Mouse (Mus musculus) thymus, postnatal 10 days (tissue): ENCODE measurements around the gene Nrxn3.

ENCODE experiments used
- DNase-seq, 2 experiments: peaks; one replicate each; pipeline ENCODE4 v3.0.0; 2021; ENCODE audit warnings: low spot score in 2 of 2

Gene Nrxn3

GRCm38 (mm10) chr12:88926306-88926705, 203.6 kb downstream of the Nrxn3 start:
- DNase-seq, result no peak

DNA sequence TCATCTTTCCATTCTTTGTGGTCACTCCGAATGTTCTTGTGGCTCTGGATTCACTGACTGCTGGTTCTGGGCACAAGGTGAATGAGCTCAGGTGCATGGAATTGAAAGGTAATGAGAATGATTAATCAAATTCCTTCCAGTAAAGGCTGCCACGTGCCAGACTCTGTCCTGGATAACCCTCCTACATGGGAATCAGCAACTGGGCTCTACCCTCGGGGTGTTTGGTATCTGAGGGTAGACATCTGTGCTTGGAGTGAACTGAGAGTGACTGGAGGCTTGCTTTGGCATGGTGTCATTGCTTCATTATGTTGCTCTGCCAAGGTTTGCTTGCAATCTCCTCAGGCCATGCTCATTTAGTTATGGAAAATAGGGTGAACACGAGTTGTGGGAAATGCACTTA, 209.0 kb downstream of the Nrxn3 start:
- DNase-seq, result no peak

DNA sequence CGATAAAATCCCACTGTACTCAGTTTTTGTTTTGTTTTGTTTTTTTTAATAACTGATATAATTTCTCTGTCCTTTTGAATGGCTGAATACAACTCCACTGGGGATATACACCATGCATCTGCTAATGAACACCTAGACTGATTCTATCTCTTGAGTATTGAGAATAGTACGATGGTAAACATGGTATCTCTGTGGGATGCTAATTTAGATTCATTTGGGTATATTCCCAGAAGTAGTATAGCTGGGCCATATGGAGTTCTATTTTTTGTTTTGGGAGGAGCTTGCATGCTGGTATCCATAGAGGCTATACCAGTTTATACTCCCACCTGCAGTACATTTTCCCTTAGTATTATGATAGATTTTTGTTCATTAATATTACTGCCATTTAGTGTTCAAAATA, 217.0 kb downstream of the Nrxn3 start:
- no peak for DNase-seq

DNA sequence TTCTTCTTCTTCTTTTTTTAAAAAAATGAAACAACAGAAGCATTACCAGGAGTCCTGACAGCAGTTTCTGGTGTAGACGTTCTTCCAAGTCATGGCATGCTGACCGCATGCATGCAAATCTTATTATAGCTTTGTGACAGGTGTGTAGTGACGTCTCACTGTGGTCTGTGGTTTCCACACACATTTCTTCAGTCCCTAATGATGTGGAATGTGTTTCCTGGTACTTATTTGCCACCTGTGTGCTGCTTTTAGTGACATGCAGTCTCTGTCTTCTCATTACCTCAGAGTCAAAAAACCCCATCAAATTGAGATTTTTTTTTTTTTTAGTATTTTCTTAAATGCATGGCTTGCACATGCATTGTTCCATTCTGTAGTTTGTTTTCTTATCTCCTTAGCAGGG, 222.3 kb downstream of the Nrxn3 start:
- no peak for DNase-seq

- DNase-seq, result no peak
Observed at GRCm38 (mm10) chr12:88949870-88950269, 227.2 kb downstream of the Nrxn3 start.

- DNase-seq, result no peak
Observed at GRCm38 (mm10) chr12:88952937-88953600, 230.4 kb downstream of the Nrxn3 start.

DNA sequence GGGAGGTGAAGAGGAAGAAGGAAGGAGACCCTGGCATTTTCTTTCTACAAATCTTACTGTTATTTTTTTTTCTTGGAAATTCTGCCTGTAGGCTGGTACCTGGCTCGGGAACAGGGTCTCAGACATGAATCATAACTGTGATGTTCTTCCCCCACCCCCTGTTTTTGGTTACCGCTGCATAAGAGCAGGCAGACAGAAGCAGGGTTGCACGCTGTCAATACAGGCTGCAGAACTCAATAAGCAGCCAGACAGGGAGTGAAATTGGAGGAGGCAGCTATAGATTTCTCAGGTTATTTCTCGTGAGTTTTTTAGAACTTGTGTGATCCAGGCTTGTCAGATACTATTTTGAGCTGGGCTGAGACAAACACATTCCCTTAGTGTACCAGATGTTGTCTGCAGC, 231.1 kb downstream of the Nrxn3 start:
- no peak for DNase-seq

GRCm38 (mm10) chr12:88957431-88957830, 234.8 kb downstream of the Nrxn3 start:
- no peak for DNase-seq

- no peak for DNase-seq
Observed at GRCm38 (mm10) chr12:88960817-88961216, 238.1 kb downstream of the Nrxn3 start.

GRCm38 (mm10) chr12:88966329-88966728, 243.7 kb downstream of the Nrxn3 start:
- DNase-seq, result no peak

- DNase-seq, result no peak
Observed at GRCm38 (mm10) chr12:88976621-88977020, 253.9 kb downstream of the Nrxn3 start.

DNA sequence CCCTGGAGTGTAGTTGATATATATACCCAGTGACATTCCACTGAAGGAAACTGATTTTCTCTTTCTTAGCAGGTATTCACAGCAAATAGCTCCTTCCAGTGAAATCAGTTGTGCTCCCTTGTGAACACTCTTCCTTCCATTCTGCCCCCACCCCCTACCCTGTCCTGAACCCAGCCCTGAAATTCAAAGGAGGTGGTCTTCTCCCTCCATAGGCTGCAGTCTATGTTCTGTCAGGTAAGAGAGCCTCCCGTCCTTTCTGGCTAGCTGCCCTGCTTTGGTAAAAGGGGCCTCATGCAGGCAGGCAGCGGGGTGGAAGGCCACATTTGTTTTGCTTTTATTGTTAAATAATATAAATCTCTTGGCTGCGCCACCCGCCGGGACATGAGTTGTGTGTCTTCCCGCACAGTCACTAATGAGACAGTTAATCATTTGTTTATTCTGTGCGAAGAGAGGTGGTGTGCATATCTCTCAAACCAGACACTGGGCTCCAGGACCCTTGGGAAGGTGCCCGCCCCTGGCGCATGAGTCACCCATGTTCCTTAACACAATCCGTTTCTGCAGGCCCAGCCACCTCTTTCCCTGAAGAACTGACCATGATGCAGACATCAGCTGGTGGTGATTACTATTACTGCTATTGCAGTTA, 261.1 kb downstream of the Nrxn3 start:
- no peak for DNase-seq

GRCm38 (mm10) chr12:88984375-88984774, 261.7 kb downstream of the Nrxn3 start:
- DNase-seq, result no peak

GRCm38 (mm10) chr12:88984804-88985203, 262.1 kb downstream of the Nrxn3 start:
- DNase-seq, result no peak

DNA sequence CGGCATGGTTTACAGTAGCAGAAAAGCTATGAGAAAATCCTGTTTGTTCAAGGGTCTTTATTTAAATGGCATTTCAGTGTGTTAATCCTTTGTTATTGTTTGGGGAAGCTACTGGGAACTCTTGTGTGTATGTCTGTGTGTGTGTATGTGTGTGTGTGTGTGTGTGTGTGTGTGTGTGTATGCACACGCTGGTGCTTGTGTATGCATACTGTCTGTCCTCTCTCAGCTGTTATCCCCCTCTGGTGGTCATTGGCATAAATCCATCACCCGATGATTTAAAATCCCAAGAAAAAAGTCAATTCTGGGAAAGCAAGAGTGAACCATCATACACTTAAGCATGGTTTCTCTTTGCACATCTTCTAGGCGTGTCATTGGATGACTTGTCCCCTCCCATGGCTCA, 264.4 kb downstream of the Nrxn3 start:
- DNase-seq, result no peak

DNA sequence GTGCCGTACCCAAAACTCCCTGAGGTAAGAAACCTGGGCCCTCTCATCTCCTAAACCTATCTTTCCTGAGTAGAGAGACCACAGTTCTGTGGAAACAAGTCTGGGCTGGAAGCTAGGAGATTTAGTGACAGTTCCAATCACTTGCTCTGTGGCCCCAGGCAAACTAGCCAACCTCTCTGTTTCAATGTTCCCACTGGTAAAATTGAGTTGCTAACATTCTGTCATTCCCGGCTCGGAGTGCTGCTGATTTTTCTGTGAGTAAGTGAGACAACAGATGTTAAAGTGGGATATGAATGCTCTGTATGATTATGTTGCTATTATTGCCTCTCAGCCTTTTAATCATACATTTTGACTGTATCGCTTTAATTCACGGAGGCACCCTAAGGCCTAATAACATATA, 268.1 kb downstream of the Nrxn3 start:
- no peak for DNase-seq

DNA sequence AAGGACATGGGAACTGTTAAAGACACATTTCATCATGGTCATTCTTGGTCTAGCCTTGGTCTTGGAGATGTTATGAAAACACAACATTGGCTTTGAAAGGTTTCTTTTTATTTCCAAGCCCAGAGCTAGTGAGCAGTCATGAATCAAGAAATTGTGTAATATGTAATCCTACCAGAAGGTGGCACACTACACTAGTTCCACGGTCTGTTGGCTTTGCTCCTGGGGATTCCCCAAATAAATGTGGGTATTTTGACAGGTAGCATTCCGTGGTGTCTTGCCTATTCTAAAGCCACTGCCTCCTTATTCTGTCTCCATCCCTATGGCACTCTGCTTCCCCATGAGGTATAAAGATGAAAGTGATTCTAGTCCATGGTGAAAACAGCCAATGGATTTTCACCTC, 269.5 kb downstream of the Nrxn3 start:
- no peak for DNase-seq

DNA sequence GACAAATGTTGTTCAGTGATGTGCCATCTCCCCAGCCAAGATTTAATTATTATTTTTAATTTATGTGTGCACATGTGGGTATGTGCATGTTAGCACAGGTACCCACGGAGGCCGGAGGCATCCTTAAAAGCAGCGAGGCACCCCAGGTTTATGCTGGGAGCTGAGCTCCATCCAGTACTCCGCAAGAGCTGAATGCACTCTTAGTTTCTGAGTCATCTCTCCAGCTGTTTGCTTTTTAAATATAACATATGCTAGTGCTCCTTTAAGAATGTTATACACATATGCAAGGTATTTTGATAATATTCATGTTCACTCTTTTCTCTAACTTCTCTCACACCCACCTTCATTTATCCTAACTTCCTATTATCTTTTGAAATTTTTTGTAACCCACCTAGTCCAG, 271.1 kb downstream of the Nrxn3 start:
- DNase-seq, result no peak

GRCm38 (mm10) chr12:89016436-89016835, 293.8 kb downstream of the Nrxn3 start:
- no peak for DNase-seq

DNA sequence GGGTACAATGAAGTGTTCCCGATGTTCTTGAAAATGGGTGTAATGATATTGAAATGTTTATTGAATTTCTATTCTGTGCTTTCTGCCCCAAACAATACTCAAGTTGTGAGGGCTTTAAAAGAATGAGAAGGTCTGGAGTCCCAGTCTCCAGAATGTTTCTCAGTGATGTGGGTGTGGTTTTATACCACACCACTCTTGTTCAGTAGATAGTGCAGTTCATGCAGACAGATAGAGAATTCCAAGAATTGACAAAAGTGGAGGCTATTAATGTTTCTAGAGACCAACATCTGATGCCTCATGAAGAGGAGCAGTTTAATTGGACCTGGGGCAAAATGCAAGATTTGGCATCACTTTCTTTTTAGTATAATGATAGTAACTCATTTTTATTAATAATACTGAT, 302.5 kb downstream of the Nrxn3 start:
- DNase-seq, result no peak

DNA sequence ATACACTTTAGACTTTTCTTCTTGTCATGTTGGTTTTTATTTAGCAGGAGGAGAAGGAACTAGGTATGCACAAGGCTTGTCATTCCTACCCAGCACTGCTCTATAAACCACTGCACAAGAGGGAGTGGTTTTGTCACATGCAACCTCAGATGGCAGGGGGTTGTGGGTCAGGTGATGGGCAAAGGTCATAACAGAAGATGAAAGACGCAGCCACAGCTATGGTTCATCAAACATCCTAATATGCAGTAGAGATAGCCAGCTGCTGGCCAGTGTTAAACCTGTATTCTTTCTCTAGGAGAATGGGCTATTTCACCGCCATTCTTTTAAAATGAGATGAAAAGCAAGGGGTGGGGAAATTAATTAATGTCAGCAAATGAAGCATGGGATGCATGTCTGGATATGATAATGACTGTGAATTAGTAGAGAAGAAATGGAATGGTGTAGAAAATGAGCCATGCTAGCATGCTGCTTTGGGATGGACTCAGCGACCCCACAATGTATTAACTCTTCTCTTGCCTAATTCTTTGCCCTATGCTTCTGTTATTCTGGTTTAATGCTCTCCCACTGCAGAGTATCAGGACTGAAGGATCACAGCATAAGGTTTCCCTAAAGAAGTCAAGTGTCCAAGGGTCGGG, 313.4 kb downstream of the Nrxn3 start:
- DNase-seq, result no peak

GRCm38 (mm10) chr12:89040151-89040550, 317.5 kb downstream of the Nrxn3 start:
- DNase-seq, result no peak

GRCm38 (mm10) chr12:89041429-89042107, 318.9 kb downstream of the Nrxn3 start:
- no peak for DNase-seq
